Mouse (Mus musculus) central nervous system, embryonic 18 days (tissue): ENCODE measurements around the gene Rapgef1. TPM values are rescaled to one million over a fixed set of nuclear protein-coding genes. Genes with fewer than 3 reads are reported as not detected.

ENCODE experiments used
- polyA plus RNA-seq: library from polyadenylated mRNA; depleted of rRNA; stranded (reverse); fragments of >200 nt; gene quantifications from 2 replicates; pipeline ENCODE4 v1.2.3, GENCODE M21; 2012; rRNA removed

Rapgef1 gene
- 83.0 and 88.8 TPM in 2 replicates for polyA plus RNA-seq

DNA sequence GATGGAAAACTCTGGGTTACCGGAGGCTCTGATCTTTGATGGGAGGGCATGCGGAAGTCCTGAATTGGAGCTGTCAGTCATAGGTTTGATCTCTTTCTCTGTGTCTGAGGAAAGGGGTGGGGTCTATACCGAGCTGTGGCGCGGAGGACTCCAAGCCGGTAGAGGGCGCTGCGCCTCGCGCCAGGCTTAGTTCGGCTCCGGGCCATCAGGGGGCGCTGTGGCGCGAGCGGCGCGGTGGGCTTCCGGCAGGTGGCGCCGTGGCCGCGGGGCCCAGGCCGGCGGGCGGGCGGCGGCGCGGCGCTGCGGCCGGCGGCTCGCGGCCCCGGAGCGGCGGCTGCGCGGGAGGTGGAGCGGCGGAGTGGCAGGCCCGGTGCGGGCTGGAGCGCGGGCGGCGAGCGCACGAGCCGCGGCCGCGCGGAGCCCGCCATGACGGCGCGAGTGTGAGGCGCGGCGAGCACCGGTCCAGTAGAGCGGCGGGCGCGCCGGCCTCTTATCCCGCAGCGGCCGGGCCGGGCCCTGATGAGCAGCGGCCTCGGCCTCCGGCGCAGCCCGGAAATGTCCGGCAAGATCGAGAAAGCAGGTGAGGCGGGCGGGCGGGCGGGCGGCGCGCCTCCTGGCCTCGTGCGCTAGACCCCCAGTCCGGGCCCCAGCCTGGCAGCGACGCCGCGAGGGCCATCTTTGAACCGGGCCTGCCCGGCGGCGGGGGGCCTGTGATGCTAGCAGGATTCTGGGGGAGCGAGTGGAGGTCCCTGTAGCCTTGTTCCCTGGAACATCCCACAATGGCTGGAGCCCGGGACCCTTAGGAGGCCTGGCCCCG is at the start of gene Rapgef1:
Gene Rapgef1, plus strand, starts transcription at position 237 of the 817 bp plus-strand sequence.

DNA sequence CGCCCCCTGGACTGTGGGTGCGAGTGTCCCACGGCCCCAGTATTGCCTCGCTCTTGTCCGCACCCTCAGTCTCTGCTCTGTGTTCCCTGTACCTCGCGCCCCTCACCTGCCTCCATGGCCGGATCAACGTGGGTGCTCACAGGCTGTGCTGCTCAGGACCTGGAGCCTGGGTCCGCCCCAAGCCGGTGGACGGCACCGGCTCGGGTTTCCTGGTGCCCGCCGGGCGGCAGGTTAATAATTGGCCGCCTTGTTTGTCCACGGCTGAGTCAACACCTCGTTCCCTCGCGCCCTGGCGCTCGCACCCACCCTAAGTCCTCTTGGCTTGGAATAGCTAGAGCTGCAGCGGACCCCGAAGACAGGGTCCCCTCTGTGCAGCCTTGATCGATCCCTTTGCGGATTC is 132.0 kb downstream of the Rapgef1 start, which contains the start of gene Gm13420:
Gene Gm13420, minus strand, starts transcription at position 189 of the 400 bp plus-strand sequence.

GRCm38 (mm10) chr2:29787104-29787917 is 167.8 kb downstream of the Rapgef1 start, which contains the start of gene Coq4:
TSS of gene Coq4 (plus strand) at chr2:29787493.

DNA sequence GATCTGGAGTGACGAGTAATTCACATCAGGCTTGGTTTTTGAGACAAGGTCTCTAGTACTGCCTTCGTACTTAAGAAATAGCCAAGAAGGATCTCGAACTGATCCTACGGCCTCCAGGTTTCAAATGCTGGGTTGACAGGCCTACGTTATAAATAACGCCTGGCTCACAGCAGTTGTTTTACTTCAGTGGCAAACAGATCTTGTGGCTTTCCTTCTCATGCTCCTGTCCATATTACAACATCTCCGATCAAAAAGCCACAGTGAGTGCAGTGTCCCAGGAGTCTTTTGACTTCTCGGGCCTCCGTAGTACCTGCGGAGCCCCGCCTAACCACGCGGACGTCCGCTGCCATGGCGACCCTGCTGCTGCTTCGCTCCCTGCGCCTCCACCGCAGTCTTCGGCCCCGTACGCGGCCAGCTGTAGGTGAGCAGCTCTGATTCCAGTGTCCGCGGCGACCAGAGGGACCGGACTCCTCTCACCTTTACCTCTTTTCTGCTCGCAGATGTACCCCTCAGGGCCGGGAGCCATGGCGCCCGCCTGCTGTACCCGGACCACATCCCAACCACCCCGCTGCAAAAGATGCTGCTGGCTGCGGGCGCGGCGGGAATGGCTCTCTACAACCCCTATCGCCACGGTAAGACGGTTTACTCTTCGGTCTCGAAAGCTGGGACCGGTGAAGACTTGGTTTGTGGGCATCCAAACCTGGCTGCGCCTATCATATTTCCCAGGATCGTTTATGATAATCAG is 168.6 kb downstream of the Rapgef1 start, which contains the start of gene Trub2:
Gene Trub2, minus strand, starts transcription at position 566 of the 745 bp plus-strand sequence.

Other genes starting within 250 kb of the Rapgef1 start
- 0.32 and 0.35 TPM in 2 replicates for gene Gm13420, start 132.0 kb downstream of the Rapgef1 start, polyA plus RNA-seq
- gene Gm13547, start 139.6 kb downstream of the Rapgef1 start, polyA plus RNA-seq: not detected in 2 replicates
- gene Coq4, start 167.8 kb downstream of the Rapgef1 start, polyA plus RNA-seq: 39.2 and 42.0 TPM in 2 replicates
- gene Trub2, start 168.8 kb downstream of the Rapgef1 start, polyA plus RNA-seq: 33.6 and 35.1 TPM in 2 replicates
- 73.3 and 74.1 TPM in 2 replicates for gene Slc27a4, start 182.9 kb downstream of the Rapgef1 start, polyA plus RNA-seq
- 64.7 and 70.3 TPM in 2 replicates for gene Urm1, start 200.4 kb downstream of the Rapgef1 start, polyA plus RNA-seq
- 16.8 and 17.5 TPM in 2 replicates for gene Cercam, start 249.4 kb downstream of the Rapgef1 start, polyA plus RNA-seq